Mouse (Mus musculus) CH12F3 (cell line): ENCODE data around the gene Ust.

Experiments
- in situ Hi-C: fragments of 300-500 bp; cut with MboI; formaldehyde crosslinking; loops from 2 replicates; pipeline ENCODE4 v1.14.3; 2020; ENCODE audit warnings: low sequenced_read_pairs

The Ust gene

GRCm38 (mm10) chr10:8233148-8233901 is 285.3 kb downstream of the Ust start:
- in situ Hi-C loops = loop anchor here (10.0 kb wide), 1 partner anchor 419 kb away; no protein-coding TSS in a partner anchor

- in situ Hi-C loops = loop anchor here (10.0 kb wide), 1 partner anchor 418 kb away; no protein-coding TSS in a partner anchor
Measured at GRCm38 (mm10) chr10:8232535-8232934, 286.1 kb downstream of the Ust start.

GRCm38 (mm10) chr10:8228375-8228743 is 290.3 kb downstream of the Ust start:
- in situ Hi-C loops = no loop called here

- in situ Hi-C loops = no loop called here
Measured at GRCm38 (mm10) chr10:8227705-8228374, 290.8 kb downstream of the Ust start.

GRCm38 (mm10) chr10:8226650-8227049 is 292.0 kb downstream of the Ust start:
- in situ Hi-C loops = no loop called here

- in situ Hi-C loops = no loop called here
Measured at GRCm38 (mm10) chr10:8224641-8225040, 294.0 kb downstream of the Ust start.

- in situ Hi-C loops = no loop called here
Measured at GRCm38 (mm10) chr10:8224046-8224445, 294.6 kb downstream of the Ust start.

- in situ Hi-C loops = no loop called here
Measured at GRCm38 (mm10) chr10:8216946-8217345, 301.7 kb downstream of the Ust start.

- in situ Hi-C loops = no loop called here
Measured at GRCm38 (mm10) chr10:8215181-8215580, 303.4 kb downstream of the Ust start.

GRCm38 (mm10) chr10:8213906-8214421 is 304.7 kb downstream of the Ust start:
- in situ Hi-C loops = no loop called here

GRCm38 (mm10) chr10:8213266-8213905 is 305.2 kb downstream of the Ust start:
- in situ Hi-C loops = no loop called here

GRCm38 (mm10) chr10:8212611-8213226 is 305.9 kb downstream of the Ust start:
- in situ Hi-C loops = no loop called here

GRCm38 (mm10) chr10:8211694-8212093 is 306.9 kb downstream of the Ust start:
- in situ Hi-C loops = no loop called here

GRCm38 (mm10) chr10:8210366-8210765 is 308.3 kb downstream of the Ust start:
- in situ Hi-C loops = no loop called here

GRCm38 (mm10) chr10:8207358-8207757 is 311.3 kb downstream of the Ust start:
- in situ Hi-C loops = no loop called here

GRCm38 (mm10) chr10:8203681-8204080 is 314.9 kb downstream of the Ust start:
- in situ Hi-C loops = no loop called here

- in situ Hi-C loops = loop anchor here (10.0 kb wide), 1 partner anchor 315 kb away; no protein-coding TSS in a partner anchor
Measured at GRCm38 (mm10) chr10:8199816-8200215, 318.8 kb downstream of the Ust start.

GRCm38 (mm10) chr10:8199026-8199756 is 319.4 kb downstream of the Ust start:
- in situ Hi-C loops = loop anchor here (10.0 kb wide), 1 partner anchor 314 kb away; no protein-coding TSS in a partner anchor

- in situ Hi-C loops = loop anchor here (10.0 kb wide), 1 partner anchor 313 kb away; no protein-coding TSS in a partner anchor
Measured at GRCm38 (mm10) chr10:8197661-8198060, 321.0 kb downstream of the Ust start.

- in situ Hi-C loops = loop anchor here (10.0 kb wide), 1 partner anchor 311 kb away; no protein-coding TSS in a partner anchor
Measured at GRCm38 (mm10) chr10:8196300-8196699, 322.3 kb downstream of the Ust start.
